Mouse (Mus musculus) heart, embryonic 11.5 days (tissue): ENCODE results near the gene Slc22a17. TPM values are rescaled to one million over a fixed set of nuclear protein-coding genes. Genes with fewer than 3 reads are reported as not detected.
"Not testable (repeated sequence)": the region's sequence is repeated elsewhere in the genome, so short reads cannot be mapped to it uniquely, and the experiment has no call there.

Source experiments
- ATAC-seq: fragments of 200-750 bp; cut with Nextera tagmentation; replicated peaks from 2 replicates; pipeline ENCODE4 v1.8.0; 2017; ENCODE audit warnings: moderate library complexity; ENCODE audit not compliant: insufficient number of reproducible peaks, low FRiP score, low TSS enrichment
- H3K27ac ChIP-seq: fragments of 300-500 bp; sonication (generic); 2 replicates; pipeline ENCODE4 v1.5.1; 2014; ENCODE audit warnings: mild to moderate bottlenecking, low read depth, low read length
- H3K27me3 ChIP-seq: fragments of 300-500 bp; sonication (generic); 2 replicates; pipeline ENCODE4 v1.6.1; 2014; ENCODE audit warnings: mild to moderate bottlenecking, low read length, mixed read lengths; ENCODE audit not compliant: control insufficient read depth, insufficient read depth
- H3K36me3 ChIP-seq: fragments of 300-500 bp; sonication (generic); 2 replicates; pipeline ENCODE4 v1.6.1; 2014; ENCODE audit warnings: mild to moderate bottlenecking, low read length, moderate library complexity, mixed read lengths; ENCODE audit not compliant: control insufficient read depth, insufficient read depth
- H3K4me1 ChIP-seq: fragments of 300-500 bp; sonication (generic); 2 replicates; pipeline ENCODE4 v1.6.1; 2014; ENCODE audit warnings: low read length; ENCODE audit not compliant: control insufficient read depth, insufficient read depth
- H3K4me2 ChIP-seq: fragments of 300-500 bp; sonication (generic); 2 replicates; pipeline ENCODE4 v1.6.1; 2014; ENCODE audit warnings: mild to moderate bottlenecking, moderate library complexity
- H3K4me3 ChIP-seq: fragments of 300-500 bp; sonication (generic); 2 replicates; pipeline ENCODE4 v1.5.1; 2014; ENCODE audit warnings: low read depth, low read length
- H3K9ac ChIP-seq: fragments of 300-500 bp; sonication (generic); 2 replicates; pipeline ENCODE4 v1.6.1; 2014; ENCODE audit warnings: mild to moderate bottlenecking, low read depth, low read length, moderate library complexity
- H3K9me3 ChIP-seq: fragments of 300-500 bp; sonication (generic); replicated peaks from 2 replicates; pipeline ENCODE4 v1.6.1; 2016; ENCODE audit warnings: low read length; ENCODE audit not compliant: control insufficient read depth
- WGBS: fragments of 180-500 bp; shearing (Covaris S2); extraction: QIAGEN DNeasy Blood & Tissue Kit; methylation state at CpG from one replicate; pipeline ENCODE4 v1.1.7; 2014; ENCODE audit not compliant: insufficient replicate concordance; 5-methylcytosine and 5-hydroxymethylcytosine counted together
- polyA plus RNA-seq: library from polyadenylated mRNA; unstranded; fragments of >200 nt; fragmentation: Nextera tagmentation; extraction: Ambion mirVana; gene quantifications from 2 replicates; pipeline ENCODE4 v1.2.1, GENCODE M21; 2014

Gene Slc22a17
- polyA plus RNA-seq, 1 experiment from 2014 or later: 26.0 TPM

- H3K4me1 ChIP-seq: no peaks in the 10 kb centered on the region
- no peak for ATAC-seq
- no peak overlapping the region for H3K4me3 ChIP-seq
- no peak overlapping the region for H3K27ac ChIP-seq
- H3K9me3 ChIP-seq: no peaks in the 10 kb centered on the region
- H3K27me3 ChIP-seq: no peaks in the 10 kb centered on the region
- WGBS: 79% methylated on average over 3 of the region's 3 CpGs
- H3K36me3 ChIP-seq: peaks cover 2% of the 10 kb centered on the region; the same call in 1 of the 2 replicates
- no peak overlapping the region for H3K9ac ChIP-seq
- H3K4me2 ChIP-seq: no peak overlapping the region
Measured at GRCm38 (mm10) chr14:54955481-54955880, 42.5 kb upstream of the Slc22a17 start.

DNA sequence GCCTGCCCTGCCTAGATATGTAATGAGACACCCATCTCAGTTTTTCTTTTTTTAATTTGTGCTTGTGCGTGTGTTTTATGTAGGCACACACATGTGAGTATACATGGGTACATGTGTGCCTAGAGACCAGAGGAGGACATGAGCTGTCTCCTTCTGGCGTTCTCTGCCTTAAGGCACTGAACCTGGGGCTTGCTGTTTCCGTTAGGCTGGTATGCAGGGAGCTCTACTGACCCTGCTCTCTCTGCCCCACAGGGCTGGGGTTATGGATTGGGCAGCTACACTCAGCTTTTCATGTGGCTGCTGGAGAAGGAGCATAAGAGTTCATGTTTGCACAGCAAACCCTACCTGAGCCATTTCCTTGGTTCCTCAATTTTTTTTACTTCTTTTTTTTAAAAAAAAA lies 41.5 kb upstream of the Slc22a17 start:
- H3K4me3 ChIP-seq: no peak overlapping the region
- peak overlapping the region; percentile 37; the same call in 1 of the 2 replicates for H3K27ac ChIP-seq
- H3K9ac ChIP-seq: no peak overlapping the region
- WGBS: 76% methylated on average over 3 of the region's 3 CpGs
- H3K27me3 ChIP-seq: no peaks in the 10 kb centered on the region
- peaks cover 6% of the 10 kb centered on the region; the same call in 1 of the 2 replicates for H3K36me3 ChIP-seq
- H3K9me3 ChIP-seq: no peaks in the 10 kb centered on the region
- H3K4me2 ChIP-seq: no peak overlapping the region
- H3K4me1 ChIP-seq: no peaks in the 10 kb centered on the region
- ATAC-seq: no peak

GRCm38 (mm10) chr14:54953664-54954206 lies 40.8 kb upstream of the Slc22a17 start:
- H3K27ac ChIP-seq: 0 out of 2 replicates have a peak overlapping the region, but pooled peaks have one; percentile 16
- no peak overlapping the region; the same call in 1 of the 2 replicates for H3K4me2 ChIP-seq
- ATAC-seq: no peak
- peaks cover 6% of the 10 kb centered on the region; the same call in 1 of the 2 replicates for H3K36me3 ChIP-seq
- no peaks in the 10 kb centered on the region; the same call in 1 of the 2 replicates for H3K27me3 ChIP-seq
- 73% methylated on average over 8 of the region's 8 CpGs for WGBS
- H3K4me3 ChIP-seq: no peak overlapping the region
- H3K4me1 ChIP-seq: 0 out of 2 replicates have a peak, but pooled peaks cover 4% of the 10 kb centered on the region
- H3K9me3 ChIP-seq: no peaks in the 10 kb centered on the region
- no peak overlapping the region for H3K9ac ChIP-seq

DNA sequence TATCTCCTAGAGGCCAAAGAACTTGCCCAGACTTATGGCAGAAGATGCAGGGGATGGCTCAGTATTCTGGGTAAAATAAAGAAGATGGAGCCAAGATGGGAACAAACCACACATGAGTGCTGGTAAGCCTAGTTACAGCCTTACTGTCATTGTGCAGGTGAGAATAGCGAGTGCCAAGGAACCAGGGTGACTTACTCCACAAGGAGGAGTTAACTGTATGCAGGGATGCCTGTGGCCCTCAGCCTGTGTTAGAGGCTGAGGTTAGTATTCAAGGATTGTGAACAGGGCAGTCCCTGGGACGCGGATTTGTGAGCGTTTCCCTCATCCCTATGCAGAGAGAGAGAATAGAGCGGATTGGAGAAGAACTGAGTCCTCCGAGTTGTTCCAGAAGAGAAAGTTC lies 38.7 kb upstream of the Slc22a17 start:
- Histone ChIP-seq H3K36me3 (peaks cover 6% of the 10 kb centered on the region; the same call in 1 of the 2 replicates), H3K4me2 (no peak overlapping the region), H3K4me1 (peaks cover 4% of the 10 kb centered on the region; the same call in 1 of the 2 replicates), H3K9ac (no peak overlapping the region), H3K4me3 (no peak overlapping the region), H3K27me3 (no peaks in the 10 kb centered on the region; the same call in 1 of the 2 replicates), H3K9me3 (no peaks in the 10 kb centered on the region), H3K27ac (peak overlapping the region; percentile 2; the same call in 1 of the 2 replicates)
- WGBS: 81% methylated on average over 6 of the region's 6 CpGs
- no peak for ATAC-seq

GRCm38 (mm10) chr14:54950493-54950892 lies 37.6 kb upstream of the Slc22a17 start:
- peaks cover 6% of the 10 kb centered on the region; the same call in 1 of the 2 replicates for H3K36me3 ChIP-seq
- no peak overlapping the region for H3K4me2 ChIP-seq
- WGBS: 47% methylated on average over 12 of the region's 12 CpGs

DNA sequence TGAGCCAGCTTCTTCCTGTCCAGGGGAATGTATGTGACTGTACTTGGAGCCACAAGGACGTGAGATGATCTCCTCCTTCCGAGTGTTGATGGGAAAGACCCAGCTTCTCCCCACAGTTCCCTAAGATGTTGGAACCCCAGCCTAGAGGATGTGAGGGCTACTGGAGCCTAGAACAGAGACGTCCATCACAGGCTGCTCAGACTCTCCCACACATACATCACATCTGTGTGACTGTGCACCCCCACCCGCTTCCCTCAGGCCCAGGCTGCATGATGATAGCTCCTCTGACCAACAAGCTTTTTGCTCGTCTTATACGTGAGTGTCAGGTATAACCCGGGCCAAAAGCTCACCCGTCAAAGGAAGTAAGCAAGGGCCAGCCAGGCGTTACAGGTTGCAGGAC lies 35.8 kb upstream of the Slc22a17 start:
- Histone ChIP-seq H3K4me3 (no peak overlapping the region), H3K9me3 (no peaks in the 10 kb centered on the region), H3K4me1 (peaks cover 4% of the 10 kb centered on the region; the same call in 1 of the 2 replicates), H3K9ac (no peak overlapping the region), H3K27me3 (no peaks in the 10 kb centered on the region; the same call in 1 of the 2 replicates), H3K36me3 (peaks cover 5% of the 10 kb centered on the region; the same call in 1 of the 2 replicates), H3K4me2 (no peak overlapping the region), H3K27ac (peak overlapping the region; percentile 46; the same call in 1 of the 2 replicates)
- WGBS: 72% methylated on average over 9 of the region's 9 CpGs
- no peak for ATAC-seq

More at GRCm38 (mm10) chr14:54950493-54950892, 37.6 kb upstream of the Slc22a17 start:
- Histone ChIP-seq H3K27ac (0 out of 2 replicates have a peak overlapping the region, but pooled peaks have one; percentile 29), H3K4me1 (peaks cover 4% of the 10 kb centered on the region; the same call in 1 of the 2 replicates), H3K27me3 (no peaks in the 10 kb centered on the region; the same call in 1 of the 2 replicates), H3K9ac (0 out of 2 replicates have a peak overlapping the region, but pooled peaks have one; percentile 22), H3K4me3 (no peak overlapping the region), H3K9me3 (no peaks in the 10 kb centered on the region)
- ATAC-seq: no peak

GRCm38 (mm10) chr14:54947008-54947407 lies 34.1 kb upstream of the Slc22a17 start:
- H3K27ac ChIP-seq, H3K27me3 ChIP-seq, H3K4me2 ChIP-seq, ATAC-seq, H3K9me3 ChIP-seq, H3K4me1 ChIP-seq, H3K9ac ChIP-seq, H3K4me3 ChIP-seq, H3K36me3 ChIP-seq: not testable (repeated sequence)
- WGBS: 77% methylated on average over 10 of the region's 11 CpGs

GRCm38 (mm10) chr14:54945975-54946704 lies 33.2 kb upstream of the Slc22a17 start:
- Histone ChIP-seq H3K27ac (no peak overlapping the region), H3K27me3 (no peaks in the 10 kb centered on the region; the same call in 1 of the 2 replicates), H3K4me2 (no peak overlapping the region), H3K9ac (no peak overlapping the region), H3K36me3 (0 out of 2 replicates have a peak, but pooled peaks cover 9% of the 10 kb centered on the region), H3K4me1 (peaks cover 4% of the 10 kb centered on the region; the same call in 1 of the 2 replicates), H3K9me3 (no peaks in the 10 kb centered on the region), H3K4me3 (no peak overlapping the region)
- no peak for ATAC-seq
- WGBS: 46% methylated on average over 19 of the region's 19 CpGs
